20 mouse cellular contexts compared by ENCODE assay signal in the genomic region with DNA sequence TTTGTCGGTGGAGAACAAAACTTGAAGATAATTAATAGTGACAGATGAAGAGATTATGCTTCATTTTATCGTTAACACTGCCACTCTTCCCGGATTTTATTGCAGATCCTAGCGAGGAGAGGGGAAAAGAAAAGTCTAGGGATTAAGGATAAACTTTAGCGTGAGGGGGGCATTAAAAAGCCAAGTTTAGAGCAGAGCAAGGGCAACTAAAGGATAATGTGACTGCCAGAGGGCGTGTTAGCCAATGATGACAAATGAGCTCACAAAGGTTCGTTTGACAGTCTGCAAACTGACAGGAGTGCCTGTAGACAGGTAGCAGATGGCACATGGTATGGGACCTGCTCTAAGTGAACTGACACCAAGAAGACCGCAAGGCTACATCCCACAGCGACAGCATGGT. TPM values are rescaled to one million over a fixed set of nuclear protein-coding genes. Genes with fewer than 3 reads are reported as not detected.
"Had no signal": no experiment of that assay in that cellular context is flagged by ENCODE, and none has a peak within 500 bp of the region (broad histone marks: within the 10 kb centered on the region; RNA-seq: fewer than 3 reads in every experiment).

No protein-coding gene starts in this region.

- H3K36me3 ChIP-seq: intestine, embryonic 15.5 days; kidney, embryonic 15.5 days; limb, embryonic 10.5 days; limb, embryonic 13.5 days; liver, embryonic 13.5 days; midbrain, embryonic 12.5 days; midbrain, embryonic 15.5 days; stomach, embryonic 15.5 days had no signal

- H3K9me3 ChIP-seq: intestine, embryonic 15.5 days; kidney, embryonic 15.5 days; limb, embryonic 10.5 days; limb, embryonic 13.5 days; liver, embryonic 13.5 days; midbrain, embryonic 12.5 days; midbrain, embryonic 15.5 days; stomach, embryonic 15.5 days had no signal

- H3K4me1 ChIP-seq: intestine, embryonic 15.5 days; limb, embryonic 10.5 days; limb, embryonic 13.5 days; liver, embryonic 13.5 days; midbrain, embryonic 12.5 days; midbrain, embryonic 15.5 days; stomach, embryonic 15.5 days had no signal

- H3K4me3 ChIP-seq: intestine, embryonic 15.5 days; kidney, embryonic 15.5 days; limb, embryonic 10.5 days; limb, embryonic 13.5 days; liver, embryonic 13.5 days; megakaryocyte, embryonic 14.5 days; midbrain, embryonic 12.5 days; midbrain, embryonic 15.5 days; stomach, embryonic 15.5 days had no signal

- ATAC-seq: intestine, embryonic 15.5 days; midbrain, embryonic 15.5 days had no signal

- H3K27me3 ChIP-seq: intestine, embryonic 15.5 days; kidney, embryonic 15.5 days; liver, embryonic 13.5 days; midbrain, embryonic 15.5 days; stomach, embryonic 15.5 days had no signal

- H3K4me2 ChIP-seq: intestine, embryonic 15.5 days; kidney, embryonic 15.5 days; limb, embryonic 13.5 days; liver, embryonic 13.5 days; midbrain, embryonic 12.5 days; midbrain, embryonic 15.5 days; stomach, embryonic 15.5 days had no signal

- DNase-seq: kidney, adult 11 months; kidney, adult 8-10 months; kidney, postnatal 10 days; kidney, postnatal 4 days; liver; liver, embryonic 13.5 days; lung, adult 2 months; lung, postnatal 10 days; lung, postnatal 36 days; right cerebral cortex, postnatal 25 days; spleen, adult 18-20 months; thymus, postnatal 25 days had no signal

- H3K9ac ChIP-seq: intestine, embryonic 15.5 days; kidney, embryonic 15.5 days; limb, embryonic 13.5 days; liver, embryonic 13.5 days; midbrain, embryonic 12.5 days; midbrain, embryonic 15.5 days; stomach, embryonic 15.5 days had no signal

- H3K27ac ChIP-seq: intestine, embryonic 15.5 days; kidney, embryonic 15.5 days; limb, embryonic 10.5 days; limb, embryonic 13.5 days; liver, embryonic 13.5 days; midbrain, embryonic 12.5 days; midbrain, embryonic 15.5 days; stomach, embryonic 15.5 days had no signal

RNA-seq across cellular contexts. Expression of gene Tshr, which starts 36.9 kb away (rescaled TPM):
- polyA plus RNA-seq: limb, embryonic 10.5 days had no signal
